Mouse (Mus musculus) embryonic facial prominence, embryonic 15.5 days (tissue): ENCODE measurements around the gene Zp1. TPM values are rescaled to one million over a fixed set of nuclear protein-coding genes. Genes with fewer than 3 reads are reported as not detected.
A peak's percentile ranks its signal among the peaks of the same experiment; 100 is the strongest.

Experiments
- ATAC-seq: fragments of 200-750 bp; cut with Nextera tagmentation; 2 replicates; pipeline ENCODE4 v1.8.0; 2017; ENCODE audit warnings: low read depth, moderate TSS enrichment; ENCODE audit not compliant: insufficient number of reproducible peaks, low FRiP score, low TSS enrichment
- H3K27ac ChIP-seq: fragments of 300-500 bp; sonication (generic); replicated peaks from 2 replicates; pipeline ENCODE4 v1.5.1; 2015; ENCODE audit warnings: mild to moderate bottlenecking, inconsistent platforms
- H3K27me3 ChIP-seq: fragments of 300-500 bp; sonication (generic); 2 replicates; pipeline ENCODE4 v1.6.1; 2015; ENCODE audit warnings: inconsistent platforms
- H3K36me3 ChIP-seq: fragments of 300-500 bp; sonication (generic); 2 replicates; pipeline ENCODE4 v1.6.1; 2015; ENCODE audit warnings: mild to moderate bottlenecking, inconsistent platforms
- H3K4me1 ChIP-seq: fragments of 300-500 bp; sonication (generic); 2 replicates; pipeline ENCODE4 v1.6.1; 2015; ENCODE audit warnings: inconsistent platforms
- H3K4me2 ChIP-seq: fragments of 300-500 bp; sonication (generic); replicated peaks from 2 replicates; pipeline ENCODE4 v1.6.1; 2015; ENCODE audit warnings: mild to moderate bottlenecking, inconsistent platforms
- H3K4me3 ChIP-seq: fragments of 300-500 bp; sonication (generic); replicated peaks from 2 replicates; pipeline ENCODE4 v1.5.1; 2015; ENCODE audit warnings: mild to moderate bottlenecking, inconsistent platforms
- H3K9ac ChIP-seq: fragments of 300-500 bp; sonication (generic); 2 replicates; pipeline ENCODE4 v1.6.1; 2015; ENCODE audit warnings: inconsistent platforms
- H3K9me3 ChIP-seq: fragments of 300-500 bp; sonication (generic); replicated peaks from 2 replicates; pipeline ENCODE4 v1.6.1; 2016; ENCODE audit warnings: inconsistent platforms
- WGBS: fragments of 180-500 bp; shearing (Covaris S2); methylation state at CpG from one replicate; pipeline ENCODE4 v1.1.7; 2015; 5-methylcytosine and 5-hydroxymethylcytosine counted together
- polyA plus RNA-seq: library from polyadenylated mRNA; unstranded; fragments of >200 nt; fragmentation: Nextera tagmentation; extraction: Ambion mirVana; gene quantifications from 2 replicates; pipeline ENCODE4 v1.2.1, GENCODE M21; 2015

The Zp1 gene
- not detected in 2 replicates for polyA plus RNA-seq

DNA sequence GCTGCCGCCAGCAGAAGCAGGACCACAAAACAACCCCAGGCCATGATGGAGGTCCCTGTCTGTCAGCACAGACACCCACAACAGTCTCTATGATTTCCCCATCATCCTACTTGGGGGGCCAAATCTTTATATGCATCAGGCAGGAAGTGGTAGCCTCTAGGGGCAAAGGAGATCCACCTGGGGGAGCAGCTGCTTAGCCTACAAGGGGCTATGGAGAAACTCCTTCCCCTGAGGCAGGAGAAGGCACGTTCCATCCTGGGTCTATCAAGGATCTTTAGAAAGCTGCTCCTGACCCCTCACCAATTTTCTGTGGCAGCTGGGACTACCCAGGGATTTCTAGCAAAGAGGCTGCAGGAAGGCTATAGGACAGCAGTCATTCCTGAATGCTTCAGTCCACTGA lies at the start of gene Zp1:
Gene Zp1, minus strand, starts transcription at position 101 of the 400 bp plus-strand sequence.
- Histone ChIP-seq H3K27me3 (no peaks in the 10 kb centered on the region; the same call in 1 of the 2 replicates), H3K27ac (no peak within 1 kb of the TSS), H3K4me2 (no peak within 1 kb of the TSS), H3K9ac (no peak within 1 kb of the TSS), H3K4me1 (no peaks in the 10 kb centered on the region), H3K36me3 (no peaks in the 10 kb centered on the region), H3K9me3 (no peaks in the 10 kb centered on the region), H3K4me3 (no peak within 1 kb of the TSS)
- no peak for ATAC-seq
- WGBS, result 35% methylated on average over 2 of the region's 2 CpGs

DNA sequence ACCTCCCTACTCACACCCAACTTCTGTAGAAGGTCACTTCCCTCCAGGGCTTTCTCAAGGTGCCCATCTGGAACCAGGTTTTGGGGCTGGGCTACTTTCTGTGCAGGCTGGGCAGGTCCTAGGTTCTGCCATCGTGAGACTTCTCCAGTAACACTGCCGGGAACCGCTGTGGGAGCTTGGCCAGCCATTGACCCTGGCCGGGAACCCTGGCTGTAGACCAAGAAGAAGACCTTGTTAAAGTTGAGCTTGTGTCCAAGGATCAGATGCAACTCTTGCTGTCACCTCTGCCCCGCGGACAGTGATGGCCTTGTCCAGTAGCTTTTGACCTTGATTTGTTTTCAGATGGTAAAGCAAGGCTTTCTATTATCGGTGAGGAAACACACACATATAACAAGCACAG lies 48.1 kb upstream of the Zp1 start:
- Histone ChIP-seq H3K4me1 (no peaks in the 10 kb centered on the region), H3K9ac (no peak overlapping the region), H3K36me3 (no peaks in the 10 kb centered on the region), H3K4me3 (no peak overlapping the region), H3K27me3 (no peaks in the 10 kb centered on the region), H3K27ac (no peak overlapping the region), H3K9me3 (no peaks in the 10 kb centered on the region), H3K4me2 (no peak overlapping the region)
- no peak for ATAC-seq
- WGBS, result 94% methylated on average over 7 of the region's 7 CpGs

DNA sequence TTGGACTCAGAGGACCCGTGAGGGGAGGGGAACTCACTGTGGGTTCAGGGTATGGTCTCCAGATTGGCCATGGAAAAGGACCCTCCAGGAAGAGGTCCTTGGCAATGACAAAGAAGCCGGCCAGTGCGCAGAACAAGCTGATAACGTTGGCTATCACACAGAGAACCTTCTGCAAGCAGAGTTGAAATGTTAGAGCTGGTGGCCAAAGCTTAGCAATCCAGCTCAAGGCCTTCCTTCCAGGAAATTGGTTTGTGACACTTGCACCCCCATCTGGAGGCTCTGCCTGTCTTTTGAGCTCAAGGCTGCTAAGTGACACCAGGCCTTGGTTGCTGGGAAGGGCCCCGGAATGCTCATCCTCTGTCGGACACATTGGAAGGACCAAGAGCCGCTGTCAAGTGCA lies 45.3 kb upstream of the Zp1 start:
- no peaks in the 10 kb centered on the region for H3K36me3 ChIP-seq
- H3K9me3 ChIP-seq, result no peaks in the 10 kb centered on the region
- no peak for ATAC-seq
- H3K9ac ChIP-seq, result no peak overlapping the region
- no peaks in the 10 kb centered on the region for H3K4me1 ChIP-seq
- H3K27me3 ChIP-seq, result no peaks in the 10 kb centered on the region
- H3K27ac ChIP-seq, result no peak overlapping the region
- H3K4me3 ChIP-seq, result no peak overlapping the region
- no peak overlapping the region for H3K4me2 ChIP-seq
- WGBS, result 87% methylated on average over 7 of the region's 7 CpGs

DNA sequence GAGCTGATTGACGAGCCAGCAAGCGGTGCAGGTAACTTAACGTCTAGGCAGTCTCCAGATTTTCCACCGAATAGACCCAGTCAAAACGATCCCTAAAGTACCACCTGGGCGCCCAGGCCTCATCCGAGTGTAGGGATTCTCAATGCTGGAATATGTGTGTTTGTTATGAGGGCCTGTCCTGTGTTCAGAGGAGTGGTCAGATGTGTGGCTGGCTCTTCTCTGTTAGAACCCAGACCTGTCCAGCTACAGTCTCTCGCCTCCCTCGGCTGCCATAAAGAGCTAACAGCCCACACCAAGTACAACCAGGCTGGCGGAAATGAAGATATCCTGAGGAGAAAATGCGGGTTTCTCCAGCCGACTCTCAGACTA lies 39.5 kb upstream of the Zp1 start:
- H3K9ac ChIP-seq, result no peak overlapping the region
- H3K4me1 ChIP-seq, result peaks cover 10% of the 10 kb centered on the region; the same call in 1 of the 2 replicates
- no peak overlapping the region for H3K27ac ChIP-seq
- H3K4me2 ChIP-seq, result no peak overlapping the region
- no peaks in the 10 kb centered on the region for H3K9me3 ChIP-seq
- no peak for ATAC-seq
- 0 out of 2 replicates have a peak, but pooled peaks cover 3% of the 10 kb centered on the region for H3K27me3 ChIP-seq
- WGBS, result 43% methylated on average over 12 of the region's 12 CpGs
- H3K4me3 ChIP-seq, result no peak overlapping the region
- H3K36me3 ChIP-seq, result no peaks in the 10 kb centered on the region

DNA sequence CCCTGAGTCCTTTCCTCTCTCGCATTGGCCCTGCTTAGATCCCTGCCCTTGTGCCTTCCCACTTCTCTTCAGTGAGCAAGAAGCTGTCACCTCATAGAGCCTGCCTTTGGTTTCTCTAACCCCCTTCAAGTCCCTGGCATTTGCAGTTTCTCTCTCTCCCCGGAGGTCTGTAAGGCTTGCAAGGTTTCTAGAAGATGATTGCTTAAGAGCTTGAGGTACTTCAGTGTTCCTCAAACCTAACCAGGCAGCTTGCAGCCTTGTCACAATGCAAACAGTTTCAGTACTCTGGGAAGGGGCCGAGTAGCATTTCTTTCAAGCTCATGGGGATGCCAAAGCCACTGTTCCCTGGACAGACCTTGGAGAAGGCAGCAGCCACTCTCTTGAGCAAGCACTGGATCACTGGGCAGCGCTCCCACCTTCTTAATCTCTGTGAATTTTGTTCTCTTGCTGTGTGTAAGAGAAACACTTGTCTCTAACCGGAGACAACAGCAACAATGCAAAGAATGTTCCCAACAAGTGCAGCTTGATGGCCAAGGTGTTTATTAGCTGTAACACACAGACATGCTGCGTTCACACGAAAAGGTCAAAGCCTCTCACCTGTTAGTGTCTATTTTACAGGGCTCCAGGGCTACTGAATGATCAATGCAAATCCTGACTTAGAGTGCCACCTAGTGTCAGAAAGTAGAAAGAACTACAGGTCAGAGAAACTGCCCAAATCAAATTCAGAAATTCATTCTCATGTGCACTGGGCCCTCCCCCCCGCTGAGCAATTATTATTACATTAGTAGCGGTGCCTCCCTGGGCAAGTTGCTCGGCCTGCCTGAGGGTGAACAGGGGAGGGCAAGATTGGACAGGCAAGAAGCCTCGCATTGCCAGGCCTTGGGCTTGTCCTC lies 38.9 kb upstream of the Zp1 start:
- 0 out of 2 replicates have a peak, but pooled peaks cover 3% of the 10 kb centered on the region for H3K27me3 ChIP-seq
- ATAC-seq, result peak; percentile 34; the same call in 1 of the 2 replicates
- H3K9ac ChIP-seq, result no peak overlapping the region
- WGBS, result 27% methylated on average over 11 of the region's 11 CpGs
- no peaks in the 10 kb centered on the region for H3K9me3 ChIP-seq
- H3K4me3 ChIP-seq, result no peak overlapping the region
- H3K27ac ChIP-seq, result no peak overlapping the region
- H3K36me3 ChIP-seq, result no peaks in the 10 kb centered on the region
- peaks cover 10% of the 10 kb centered on the region; the same call in 1 of the 2 replicates for H3K4me1 ChIP-seq
- H3K4me2 ChIP-seq, result no peak overlapping the region

DNA sequence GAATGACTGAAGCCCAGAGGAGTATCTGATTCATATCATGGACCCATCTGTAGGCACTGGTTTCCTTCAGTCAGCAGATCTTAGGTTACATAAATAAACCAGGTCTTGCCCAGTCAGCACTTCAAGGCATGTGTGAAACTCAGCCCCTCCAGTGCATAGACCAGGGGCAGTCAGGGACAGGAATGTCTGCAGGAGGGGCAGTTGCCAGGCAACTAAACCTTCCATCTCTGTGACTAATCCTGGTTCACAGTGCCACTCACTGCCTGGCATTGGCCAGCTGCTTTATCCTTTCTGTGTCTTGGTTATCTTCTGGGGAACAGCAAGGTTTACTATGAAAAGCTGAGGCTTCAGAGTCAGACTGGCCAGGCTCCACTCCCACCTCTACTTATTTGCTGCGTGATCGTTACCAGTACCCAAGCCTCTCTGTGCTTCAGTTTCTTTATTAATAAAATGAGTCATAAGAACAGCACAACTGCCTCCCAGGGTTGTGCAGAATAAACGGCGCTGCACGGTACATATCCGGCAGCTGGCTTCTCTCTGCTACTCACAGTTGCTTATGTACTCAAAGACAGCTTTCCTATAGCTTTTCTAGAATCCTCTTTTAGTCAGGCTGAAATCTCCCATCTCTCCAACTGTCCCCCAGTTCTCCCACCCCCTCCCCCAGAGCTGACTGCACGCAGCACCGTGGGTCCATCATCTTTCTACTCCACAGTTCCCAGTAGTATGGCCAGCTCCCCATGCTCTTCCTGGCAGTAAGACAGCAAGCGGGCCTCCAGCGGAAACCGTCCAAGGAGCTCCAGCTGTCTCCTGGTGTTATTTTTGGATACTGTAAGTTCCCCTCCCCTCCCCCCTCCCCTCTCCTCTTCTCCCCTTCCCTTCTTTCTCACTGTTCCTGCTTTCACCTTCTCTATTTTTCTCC lies 31.8 kb upstream of the Zp1 start:
- Histone ChIP-seq H3K27me3 (no peaks in the 10 kb centered on the region), H3K27ac (peak overlapping the region; percentile 77), H3K4me1 (peaks cover 27% of the 10 kb centered on the region), H3K9ac (no peak overlapping the region), H3K4me3 (no peak overlapping the region), H3K9me3 (no peaks in the 10 kb centered on the region), H3K4me2 (no peak overlapping the region), H3K36me3 (no peaks in the 10 kb centered on the region)
- ATAC-seq, result peak; percentile 52; the same call in 1 of the 2 replicates
- WGBS, result 49% methylated on average over 11 of the region's 11 CpGs

DNA sequence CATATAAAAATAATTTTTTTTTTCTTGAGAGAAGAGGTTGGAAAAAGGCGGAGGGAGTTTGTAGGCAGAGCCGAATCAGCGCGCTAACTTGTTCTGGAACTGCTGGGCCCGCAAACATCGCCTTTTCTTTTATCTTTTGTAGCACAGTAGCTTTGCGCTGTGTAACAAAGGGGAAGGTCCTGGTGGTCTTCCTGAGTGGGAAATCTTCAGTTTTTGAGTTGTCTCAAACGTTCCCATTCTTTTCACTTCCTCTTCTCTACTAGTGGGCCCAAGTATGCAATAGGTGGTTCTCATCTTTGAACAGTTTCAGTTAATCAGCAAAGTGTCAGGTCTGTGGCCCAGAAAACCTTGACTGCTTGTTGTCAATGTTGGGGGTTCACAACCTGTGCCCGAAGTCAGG lies 29.1 kb upstream of the Zp1 start:
- Histone ChIP-seq H3K9ac (no peak overlapping the region), H3K9me3 (no peaks in the 10 kb centered on the region), H3K27ac (peak overlapping the region; percentile 77), H3K27me3 (no peaks in the 10 kb centered on the region), H3K36me3 (peaks cover 19% of the 10 kb centered on the region), H3K4me3 (peak overlapping the region; percentile 60), H3K4me2 (peak overlapping the region; percentile 51), H3K4me1 (peaks cover 41% of the 10 kb centered on the region)
- no peak for ATAC-seq
- 35% methylated on average over 9 of the region's 9 CpGs for WGBS

DNA sequence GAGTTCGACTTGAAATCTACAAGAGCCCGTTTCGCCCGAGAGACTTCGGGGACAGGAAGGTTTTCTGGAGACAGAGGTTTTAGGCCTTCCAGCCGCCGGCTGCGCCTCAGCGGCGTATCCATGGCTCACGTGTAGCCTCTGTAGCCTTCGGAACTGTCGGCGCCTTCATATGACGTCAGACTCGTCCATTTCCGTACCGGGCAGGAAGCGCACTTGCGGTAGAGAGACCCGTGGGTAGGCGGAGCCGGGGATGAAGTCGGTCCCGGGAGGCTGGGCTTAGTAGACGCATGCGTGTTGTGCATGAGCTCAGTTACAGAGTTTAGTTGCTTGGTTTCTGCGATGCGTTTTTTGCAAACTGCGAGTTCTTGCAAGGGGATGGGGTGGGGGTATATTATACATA lies 28.7 kb upstream of the Zp1 start, which contains the start of gene Ccdc86:
Gene Ccdc86, minus strand, starts transcription at position 155 of the 400 bp plus-strand sequence.
- Histone ChIP-seq H3K27me3 (no peaks in the 10 kb centered on the region), H3K9ac (peak within 1 kb of the TSS; percentile 90), H3K4me2 (peak within 1 kb of the TSS; percentile 100), H3K4me1 (peaks cover 41% of the 10 kb centered on the region), H3K27ac (peak within 1 kb of the TSS; percentile 77), H3K36me3 (peaks cover 24% of the 10 kb centered on the region), H3K4me3 (peak within 1 kb of the TSS; percentile 60), H3K9me3 (no peaks in the 10 kb centered on the region)
- under 1% methylated on average over 30 of the region's 30 CpGs for WGBS
- ATAC-seq, result peak; percentile 97

DNA sequence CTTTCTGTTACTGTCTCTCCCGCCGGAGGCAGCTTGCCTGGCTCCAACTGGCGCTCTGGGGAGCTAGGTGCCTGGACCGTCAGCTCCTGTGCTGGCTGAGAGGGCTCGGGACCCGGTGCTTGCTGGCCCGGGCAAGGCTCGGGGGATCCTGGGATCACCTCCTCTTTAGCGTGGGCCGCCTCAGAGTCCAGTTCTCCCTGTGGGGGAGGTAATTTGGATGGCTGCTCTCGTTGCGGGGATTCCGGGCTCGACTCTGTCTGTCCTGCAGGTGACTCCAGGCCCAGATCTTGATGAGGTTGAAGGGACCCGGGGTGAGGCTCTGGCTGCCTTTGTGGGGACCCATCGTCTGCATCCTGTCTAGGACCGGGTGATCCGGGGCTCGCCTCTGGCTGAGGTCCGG lies 28.0 kb upstream of the Zp1 start:
- H3K4me3 ChIP-seq, result peak overlapping the region; percentile 60
- H3K4me2 ChIP-seq, result peak overlapping the region; percentile 100
- no peaks in the 10 kb centered on the region for H3K27me3 ChIP-seq
- WGBS, result under 1% methylated on average over 20 of the region's 20 CpGs
- H3K36me3 ChIP-seq, result peaks cover 31% of the 10 kb centered on the region
- no peak for ATAC-seq
- peak overlapping the region; percentile 90 for H3K9ac ChIP-seq
- no peak overlapping the region for H3K27ac ChIP-seq
- no peaks in the 10 kb centered on the region for H3K9me3 ChIP-seq
- peaks cover 41% of the 10 kb centered on the region for H3K4me1 ChIP-seq

DNA sequence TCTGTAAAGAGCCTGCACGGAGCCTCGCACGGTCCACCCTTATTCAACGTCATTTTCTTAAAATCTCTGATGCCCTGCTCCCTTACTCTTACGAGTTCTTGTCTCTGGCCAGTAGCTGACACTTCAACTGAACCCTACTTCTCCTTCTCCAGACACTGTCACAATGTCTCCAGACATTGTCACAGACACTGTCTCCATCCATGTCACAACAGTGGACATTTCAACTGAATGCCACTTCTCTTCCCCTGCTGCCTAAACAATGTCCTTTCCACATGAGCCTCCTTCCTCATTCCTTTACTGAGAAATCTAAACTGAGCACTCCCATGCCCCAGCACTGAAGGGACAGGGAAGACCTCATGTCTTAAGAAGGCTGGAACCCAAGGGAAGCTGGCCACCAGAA lies 26.8 kb upstream of the Zp1 start:
- Histone ChIP-seq H3K9ac (no peak overlapping the region), H3K27me3 (no peaks in the 10 kb centered on the region), H3K9me3 (no peaks in the 10 kb centered on the region), H3K27ac (no peak overlapping the region), H3K4me2 (peak overlapping the region; percentile 100), H3K36me3 (peaks cover 43% of the 10 kb centered on the region), H3K4me3 (peak overlapping the region; percentile 60), H3K4me1 (peaks cover 36% of the 10 kb centered on the region)
- WGBS, result 84% methylated on average over 5 of the region's 5 CpGs
- ATAC-seq, result no peak

DNA sequence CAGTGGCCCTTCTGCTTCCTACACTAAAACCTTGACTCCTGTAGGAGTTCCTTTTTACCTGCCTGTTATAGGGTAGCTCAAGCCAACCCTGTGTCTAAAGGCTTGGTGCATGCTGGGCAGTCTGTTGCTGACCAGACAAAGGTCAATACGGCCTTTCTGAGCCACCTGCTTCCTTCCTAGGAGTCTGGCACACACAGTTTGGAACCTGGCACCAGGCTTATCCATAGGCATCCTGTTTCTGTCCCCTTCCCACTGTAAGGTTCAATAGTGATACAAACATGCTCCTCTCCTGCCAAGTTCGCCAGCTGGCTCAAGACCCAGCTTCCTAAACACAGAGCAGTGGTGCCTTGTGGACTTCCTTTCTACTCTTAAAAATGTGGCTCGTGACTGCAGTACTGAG lies 26.1 kb upstream of the Zp1 start:
- no peak overlapping the region for H3K4me3 ChIP-seq
- peaks cover 49% of the 10 kb centered on the region for H3K36me3 ChIP-seq
- H3K27ac ChIP-seq, result no peak overlapping the region
- no peak for ATAC-seq
- no peaks in the 10 kb centered on the region for H3K27me3 ChIP-seq
- H3K4me1 ChIP-seq, result peaks cover 29% of the 10 kb centered on the region
- 0 out of 2 replicates have a peak overlapping the region, but pooled peaks have one; percentile 19 for H3K4me2 ChIP-seq
- no peaks in the 10 kb centered on the region for H3K9me3 ChIP-seq
- 72% methylated on average over 3 of the region's 3 CpGs for WGBS
- no peak overlapping the region for H3K9ac ChIP-seq
